Mouse (Mus musculus): Measurements from ENCODE around the gene Gm44973. TPM values are rescaled to one million over a fixed set of nuclear protein-coding genes. Genes with fewer than 3 reads are reported as not detected.

Gene Gm44973
- 0.38 and 1.3 TPM in 2 replicates for polyA plus RNA-seq (2016; fragmentation: Nextera tagmentation; extraction: Ambion mirVana)

GRCm38 (mm10) chr7:5015118-5016001 lies at the start of gene Gm44973:
Gene Gm44973 (plus strand): TSS chr7:5015496.
- peak; percentile 99 for DNase-seq (ENCODE audit: low spot score)
- peak within 1 kb of the TSS; percentile 76 for H3K4me3 ChIP-seq
- WGBS: under 1% methylated on average over 76 of the region's 76 CpGs
- H3K27me3 ChIP-seq (replicated peaks; ENCODE audit: low read depth, poor library complexity, severe bottlenecking): no peaks in the 10 kb centered on the region
- H3K36me3 ChIP-seq (replicated peaks): peaks cover 43% of the 10 kb centered on the region
- peaks cover 7% of the 10 kb centered on the region; the same call in 1 of the 2 replicates for H3K9me3 ChIP-seq
- H3K27ac ChIP-seq (replicated peaks): peak within 1 kb of the TSS; percentile 98
- H3K4me1 ChIP-seq: peaks cover 16% of the 10 kb centered on the region

DNA sequence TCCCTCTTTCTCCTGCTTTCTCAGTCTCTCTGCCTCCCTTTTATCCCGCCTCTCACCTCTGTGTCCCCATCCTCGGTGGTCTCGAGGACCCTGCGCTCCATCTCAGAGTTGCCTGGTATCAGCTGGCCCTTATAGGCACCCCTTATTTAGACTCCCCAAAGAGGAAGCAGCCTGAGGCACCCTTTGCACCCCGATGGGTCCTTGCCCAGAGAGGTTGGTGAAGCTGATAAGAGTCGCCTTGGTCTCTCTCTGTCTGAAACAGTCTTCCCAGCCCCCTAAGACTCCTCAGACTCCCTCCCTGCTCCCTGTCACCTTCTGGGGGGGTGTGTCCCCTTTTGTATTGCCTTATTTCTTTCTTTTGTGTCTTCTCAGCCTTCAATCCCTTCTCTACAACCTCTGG lies 44.2 kb upstream of the Gm44973 start, which contains the start of gene Sbk3:
TSS of gene Sbk3 (minus strand) at position 101 of the 400 bp plus-strand sequence.
- Histone ChIP-seq H3K27ac (replicated peaks) (no peak within 1 kb of the TSS; the same call in 1 of the 2 replicates), H3K27me3 (replicated peaks; ENCODE audit: low read depth, poor library complexity, severe bottlenecking) (no peaks in the 10 kb centered on the region), H3K9me3 (no peaks in the 10 kb centered on the region), H3K36me3 (replicated peaks) (no peaks in the 10 kb centered on the region), H3K4me3 (no peak within 1 kb of the TSS), H3K4me1 (0 out of 2 replicates have a peak, but pooled peaks cover 3% of the 10 kb centered on the region)
- 42% methylated on average over 6 of the region's 6 CpGs for WGBS
- no peak for DNase-seq (ENCODE audit: low spot score)

- Histone ChIP-seq H3K27ac (replicated peaks) (no peak overlapping the region; the same call in 1 of the 2 replicates), H3K27me3 (replicated peaks; ENCODE audit: low read depth, poor library complexity, severe bottlenecking) (no peaks in the 10 kb centered on the region), H3K4me3 (no peak overlapping the region), H3K9me3 (no peaks in the 10 kb centered on the region), H3K4me1 (0 out of 2 replicates have a peak, but pooled peaks cover 3% of the 10 kb centered on the region), H3K36me3 (replicated peaks) (no peaks in the 10 kb centered on the region)
- no peak for DNase-seq (ENCODE audit: low spot score)
- WGBS: 26% methylated on average over 7 of the region's 7 CpGs
These were observed 43.6 kb upstream of the Gm44973 start for GRCm38 (mm10) chr7:4971710-4972109.

DNA sequence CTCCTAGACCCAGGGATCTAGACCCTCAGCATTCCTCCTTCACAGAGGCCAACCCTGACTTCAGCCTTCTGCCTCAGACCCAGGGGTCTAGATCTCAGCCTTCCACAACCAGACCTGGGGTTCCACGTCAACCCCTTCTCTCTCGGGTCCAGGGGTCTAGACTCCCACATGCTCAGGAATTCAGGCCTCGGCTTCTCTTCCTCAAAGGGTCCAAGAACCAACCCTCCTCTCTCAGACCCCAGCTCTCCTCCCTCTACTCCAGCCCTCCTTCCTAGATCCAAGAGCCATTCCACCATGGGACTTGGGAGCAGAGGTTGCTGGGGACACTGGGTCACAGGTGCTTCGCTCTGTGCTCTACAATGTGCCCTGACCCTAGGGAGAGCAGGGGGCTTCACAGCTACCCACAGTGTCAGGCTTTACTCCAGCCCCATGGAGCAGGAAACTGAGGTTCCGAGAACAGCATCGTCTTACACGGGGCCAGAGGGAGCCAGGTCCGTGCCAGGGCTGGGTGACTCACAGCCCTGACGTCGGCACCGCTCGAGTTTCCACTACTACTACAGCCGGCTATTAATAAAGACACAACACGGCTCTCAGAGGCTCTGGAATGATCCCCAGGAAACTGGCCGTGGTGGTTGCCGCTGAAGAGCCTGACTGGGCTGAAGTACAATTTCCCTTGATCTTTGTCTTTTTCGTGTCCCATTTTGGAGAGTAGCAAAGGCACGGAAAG lies 42.8 kb upstream of the Gm44973 start:
- H3K4me1 ChIP-seq: 0 out of 2 replicates have a peak, but pooled peaks cover 3% of the 10 kb centered on the region
- peaks cover 4% of the 10 kb centered on the region; the same call in 1 of the 2 replicates for H3K9me3 ChIP-seq
- H3K4me3 ChIP-seq: no peak overlapping the region
- no peaks in the 10 kb centered on the region for H3K27me3 ChIP-seq (replicated peaks; ENCODE audit: low read depth, poor library complexity, severe bottlenecking)
- H3K36me3 ChIP-seq (replicated peaks): no peaks in the 10 kb centered on the region
- no peak for DNase-seq (ENCODE audit: low spot score)
- 70% methylated on average over 18 of the region's 18 CpGs for WGBS
- no peak overlapping the region for H3K27ac ChIP-seq (replicated peaks)

DNA sequence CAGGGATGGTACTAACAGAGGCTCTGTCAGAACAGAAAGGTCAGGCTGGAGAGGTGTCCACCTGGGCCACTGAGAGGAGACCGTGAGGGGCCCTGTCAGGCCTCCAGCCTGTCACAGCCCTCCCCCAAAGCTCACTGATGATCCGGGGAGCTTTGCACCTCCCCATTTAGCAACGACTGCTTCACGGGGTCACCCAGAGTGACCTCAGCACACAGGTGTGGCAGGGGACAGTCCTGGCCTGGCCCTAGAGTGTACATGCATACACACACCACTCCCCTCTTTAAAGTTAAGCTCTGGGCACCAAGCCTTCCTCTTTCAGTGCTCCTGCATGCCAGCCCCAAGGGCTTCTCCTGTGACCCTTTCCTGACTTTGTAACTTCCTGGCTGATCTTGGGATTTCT lies 39.8 kb upstream of the Gm44973 start:
- Histone ChIP-seq H3K27me3 (replicated peaks; ENCODE audit: low read depth, poor library complexity, severe bottlenecking) (no peaks in the 10 kb centered on the region), H3K4me1 (0 out of 2 replicates have a peak, but pooled peaks cover 3% of the 10 kb centered on the region), H3K27ac (replicated peaks) (no peak overlapping the region), H3K36me3 (replicated peaks) (no peaks in the 10 kb centered on the region), H3K4me3 (no peak overlapping the region), H3K9me3 (peaks cover 4% of the 10 kb centered on the region; the same call in 1 of the 2 replicates)
- no peak for DNase-seq (ENCODE audit: low spot score)
- WGBS: 57% methylated on average over 4 of the region's 4 CpGs

- no peak for DNase-seq (ENCODE audit: low spot score)
- peaks cover 4% of the 10 kb centered on the region; the same call in 1 of the 2 replicates for H3K9me3 ChIP-seq
- no peaks in the 10 kb centered on the region for H3K27me3 ChIP-seq (replicated peaks; ENCODE audit: low read depth, poor library complexity, severe bottlenecking)
- WGBS: 90% methylated on average over 7 of the region's 7 CpGs
- H3K4me3 ChIP-seq: no peak overlapping the region
- H3K36me3 ChIP-seq (replicated peaks): no peaks in the 10 kb centered on the region
- H3K27ac ChIP-seq (replicated peaks): no peak overlapping the region
- H3K4me1 ChIP-seq: 0 out of 2 replicates have a peak, but pooled peaks cover 2% of the 10 kb centered on the region
These were observed 38.5 kb upstream of the Gm44973 start for GRCm38 (mm10) chr7:4976832-4977231.

- Histone ChIP-seq H3K4me1 (no peaks in the 10 kb centered on the region), H3K4me3 (no peak overlapping the region), H3K36me3 (replicated peaks) (peaks cover 20% of the 10 kb centered on the region), H3K27ac (replicated peaks) (no peak overlapping the region), H3K9me3 (peaks cover 19% of the 10 kb centered on the region), H3K27me3 (replicated peaks; ENCODE audit: low read depth, poor library complexity, severe bottlenecking) (peaks cover 25% of the 10 kb centered on the region)
- WGBS: 75% methylated on average over 2 of the region's 2 CpGs
- DNase-seq (ENCODE audit: low spot score): no peak
These were observed 27.0 kb upstream of the Gm44973 start for GRCm38 (mm10) chr7:4988250-4988649.

DNA sequence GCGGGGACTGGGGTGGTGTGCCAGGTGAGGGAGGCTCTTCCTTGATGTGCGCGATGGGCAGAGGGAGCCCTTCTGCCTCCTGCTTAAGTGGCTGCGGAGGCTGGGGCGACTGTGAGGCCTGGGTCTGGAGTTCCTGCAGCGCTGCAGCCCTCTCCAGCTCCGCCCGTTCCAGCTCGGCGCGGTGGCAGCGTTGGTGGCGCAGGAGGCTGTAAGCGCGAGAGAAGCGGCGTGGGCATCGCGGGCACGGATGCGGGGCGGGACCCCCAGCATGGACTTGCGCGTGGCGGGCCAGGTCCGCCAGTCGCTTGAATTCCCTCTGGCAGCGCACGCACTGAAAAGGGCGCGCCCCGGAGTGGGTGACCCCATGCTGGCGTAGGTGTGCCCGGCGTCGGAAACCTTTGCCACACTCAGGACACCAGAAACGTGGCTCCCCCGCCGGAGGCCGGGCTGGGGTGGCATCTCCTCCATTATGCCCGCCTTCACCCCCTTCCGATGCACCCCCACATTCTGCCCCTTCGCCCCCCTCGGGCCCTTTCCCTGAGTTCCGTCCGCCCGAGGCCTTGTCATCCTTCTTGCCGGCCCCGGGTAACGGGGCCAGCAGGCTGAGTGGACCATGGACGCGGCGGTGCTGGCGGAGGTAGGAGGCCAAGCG lies 21.8 kb upstream of the Gm44973 start:
- Histone ChIP-seq H3K4me3 (peak overlapping the region; percentile 77), H3K27me3 (replicated peaks; ENCODE audit: low read depth, poor library complexity, severe bottlenecking) (peaks cover 36% of the 10 kb centered on the region), H3K27ac (replicated peaks) (no peak overlapping the region), H3K4me1 (peaks cover 35% of the 10 kb centered on the region), H3K36me3 (replicated peaks) (peaks cover 35% of the 10 kb centered on the region), H3K9me3 (peaks cover 37% of the 10 kb centered on the region)
- no peak for DNase-seq (ENCODE audit: low spot score)
- 27% methylated on average over 55 of the region's 55 CpGs for WGBS

DNA sequence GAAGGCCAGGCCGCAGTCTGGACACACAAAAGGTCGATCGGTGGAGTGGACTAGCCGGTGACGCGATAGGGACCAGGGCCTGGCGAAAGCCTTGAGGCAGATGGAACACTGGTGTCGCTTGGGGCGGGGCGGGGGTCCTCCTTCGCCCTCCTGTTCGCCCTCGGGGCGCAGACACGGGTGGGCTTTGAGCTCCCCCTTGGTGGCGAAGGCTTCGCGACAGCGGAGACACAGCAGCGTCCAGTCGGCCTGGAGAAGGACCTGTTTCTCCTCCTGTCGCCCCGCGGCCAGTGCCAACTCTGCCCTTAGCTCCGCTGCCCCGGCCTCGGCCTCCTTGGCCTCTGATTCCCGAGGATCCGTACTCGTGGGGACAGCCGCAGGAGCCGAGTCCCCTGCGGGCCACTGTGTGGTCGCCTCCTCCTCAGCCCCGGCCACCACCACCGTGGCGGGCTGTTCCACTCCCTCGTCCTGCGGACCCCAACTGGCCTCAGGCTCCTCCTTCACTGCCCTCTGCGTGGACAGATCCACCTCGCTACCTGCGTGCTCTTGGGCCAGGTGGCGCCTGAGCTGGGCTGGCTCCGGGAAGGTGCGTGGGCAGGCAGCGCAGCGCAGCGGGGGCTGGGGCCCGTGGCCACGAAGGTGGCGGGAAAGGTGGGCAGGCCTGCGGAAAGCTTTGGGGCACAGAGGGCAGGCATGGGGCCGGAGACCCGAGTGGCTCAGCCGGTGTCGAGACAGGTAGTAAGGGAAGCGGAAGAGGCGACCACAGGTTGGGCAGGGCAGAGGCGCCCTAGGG lies 21.1 kb upstream of the Gm44973 start:
- Histone ChIP-seq H3K27me3 (replicated peaks; ENCODE audit: low read depth, poor library complexity, severe bottlenecking) (peaks cover 36% of the 10 kb centered on the region), H3K36me3 (replicated peaks) (peaks cover 35% of the 10 kb centered on the region), H3K4me3 (peak overlapping the region; percentile 77), H3K9me3 (peaks cover 37% of the 10 kb centered on the region), H3K4me1 (peaks cover 35% of the 10 kb centered on the region), H3K27ac (replicated peaks) (no peak overlapping the region)
- WGBS: 43% methylated on average over 59 of the region's 59 CpGs
- no peak for DNase-seq (ENCODE audit: low spot score)

- Histone ChIP-seq H3K36me3 (replicated peaks) (peaks cover 35% of the 10 kb centered on the region), H3K4me3 (peak overlapping the region; percentile 77), H3K4me1 (peaks cover 35% of the 10 kb centered on the region), H3K27ac (replicated peaks) (peak overlapping the region; percentile 87), H3K27me3 (replicated peaks; ENCODE audit: low read depth, poor library complexity, severe bottlenecking) (peaks cover 36% of the 10 kb centered on the region), H3K9me3 (peaks cover 37% of the 10 kb centered on the region)
- peak; percentile 24 for DNase-seq (ENCODE audit: low spot score)
- 8% methylated on average over 19 of the region's 19 CpGs for WGBS
These were observed 19.9 kb upstream of the Gm44973 start for GRCm38 (mm10) chr7:4995268-4996002.
